Mouse (Mus musculus) layer of hippocampus, postnatal 36 days (tissue): ENCODE data around the gene Zfp786. TPM values are rescaled to one million over a fixed set of nuclear protein-coding genes. Genes with fewer than 3 reads are reported as not detected.
"Not testable (repeated sequence)": the region's sequence is repeated elsewhere in the genome, so short reads cannot be mapped to it uniquely, and the experiment has no call there.

Source experiments
- DNase-seq, 2 experiments: peaks; one replicate each; pipeline ENCODE4 v3.0.0; 2022
- microRNA-seq, 2 experiments: library from miRNA; unstranded; fragments of <30 nt; microRNA quantifications; one replicate each; pipeline ENCODE4 v1.2.0; 2021
- total RNA-seq, 2 experiments: library from RNA; stranded (reverse); gene quantifications; 2 replicates each; pipeline ENCODE4 v1.2.3; 2021

Zfp786 gene
- total RNA-seq, 2 experiments from 2014 or later = 5.3 to 7.3 TPM

DNA sequence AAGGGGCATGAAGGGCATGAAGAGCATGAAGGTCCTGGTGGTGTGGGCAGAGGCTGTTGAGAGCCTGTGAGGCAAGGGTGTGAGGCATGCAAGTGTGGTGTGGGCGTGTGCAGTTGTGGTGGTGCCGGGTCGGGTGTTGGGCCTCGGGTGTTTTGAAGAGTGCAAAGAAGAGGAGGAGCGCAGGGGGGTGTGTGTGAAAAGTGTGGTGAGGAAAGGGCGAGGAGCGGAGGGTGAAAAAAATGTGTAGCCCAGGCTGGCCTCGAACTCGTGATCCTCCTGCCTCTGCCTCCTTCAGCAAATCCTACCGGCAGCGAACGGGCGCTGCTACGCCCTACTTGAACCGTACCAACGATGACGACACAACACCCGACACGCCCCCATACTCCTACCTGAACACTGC, 58.9 kb downstream of the Zfp786 start:
- DNase-seq = not testable (repeated sequence)

DNA sequence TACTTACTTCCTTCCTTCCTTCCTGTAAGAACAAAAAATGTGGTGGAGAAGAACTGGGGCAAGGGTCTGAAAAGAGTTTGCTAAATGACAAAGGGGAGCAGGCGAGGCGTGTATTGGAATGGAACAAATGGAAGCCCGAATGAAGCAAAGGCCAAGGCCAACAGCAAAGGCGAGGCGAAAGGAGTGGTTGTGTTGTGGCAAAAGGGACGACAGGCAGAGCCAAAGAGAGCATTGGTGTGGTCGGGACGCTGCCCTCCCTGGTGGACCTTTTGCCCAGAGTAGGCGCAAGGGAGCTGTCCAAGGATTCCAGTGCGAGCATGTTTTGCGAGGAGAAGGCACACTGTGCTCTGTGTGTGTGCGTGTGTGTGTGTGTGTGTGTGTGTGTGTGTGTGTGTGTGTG, 59.6 kb downstream of the Zfp786 start:
- not testable (repeated sequence) for DNase-seq

DNA sequence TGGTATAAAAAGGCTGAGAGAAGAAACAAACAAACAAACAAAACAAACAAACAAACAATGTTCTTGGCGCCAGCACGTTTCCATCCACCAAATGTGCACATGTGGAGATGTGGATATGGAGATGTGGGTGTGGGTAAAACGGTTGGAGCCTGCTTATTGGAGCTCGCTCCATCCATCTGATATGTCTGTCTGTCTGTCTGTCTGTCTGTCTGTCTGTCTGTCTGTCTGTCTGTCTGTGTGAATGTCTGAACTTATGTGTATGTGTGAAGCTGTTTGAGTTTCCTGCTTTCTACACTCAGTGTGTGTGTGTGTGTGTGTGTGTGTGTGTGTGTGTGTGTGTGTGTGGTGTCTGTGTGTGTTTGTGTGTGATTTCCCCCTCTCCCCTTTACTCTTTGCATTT, 60.8 kb downstream of the Zfp786 start:
- DNase-seq = not testable (repeated sequence)

Small RNAs within 50 kb of the gene (microRNA-seq; reads per million reads assigned to microRNA genes)
- gene Mir704 = 0 to 1.2 reads per million in 2 experiments

Other genes starting within 250 kb of the Zfp786 start
- gene Ezh2, start 235.5 kb downstream of the Zfp786 start, total RNA-seq = 10 to 100 TPM; 16.5 to 17.4 TPM
- 10 to 100 TPM; 76.7 to 99.9 TPM for gene Pdia4, start 17.4 kb downstream of the Zfp786 start, total RNA-seq
- gene Zfp398, start 4.8 kb upstream of the Zfp786 start, total RNA-seq = 10 to 100 TPM; 20.9 to 24.4 TPM
- 10 to 100 TPM; 13.1 to 15.8 TPM for gene Zfp282, start 46.3 kb upstream of the Zfp786 start, total RNA-seq
- 10 to 100 TPM; 18.0 to 22.3 TPM for gene Zfp212, start 89.6 kb upstream of the Zfp786 start, total RNA-seq
- 10 to 100 TPM; 20.2 to 21.9 TPM for gene Zfp956, start 122.5 kb upstream of the Zfp786 start, total RNA-seq
- gene Zfp777, start 218.0 kb upstream of the Zfp786 start, total RNA-seq = 10 to 100 TPM; 33.0 to 35.1 TPM